Mouse (Mus musculus) thymus, postnatal 4 days (tissue): ENCODE measurements at regions not wholly inside any gene's neighbourhood (a gene's known extent, or its start where the extent isn't known, plus 50 kb on each side); places are given as distances from the start of the nearest gene placed in this dataset.
"Not testable (repeated sequence)": the region's sequence is repeated elsewhere in the genome, so short reads cannot be mapped to it uniquely, and the experiment has no call there.

Experiments
- DNase-seq: peaks from one replicate; pipeline ENCODE4 v3.0.0; 2021

GRCm38 (mm10) chr13:73041233-73042040, 218.8 kb upstream of the Irx4 start:
- no peak for DNase-seq

GRCm38 (mm10) chr13:73069840-73070530, 190.3 kb upstream of the Irx4 start:
- DNase-seq: no peak

- DNase-seq: no peak
These were observed 189.8 kb upstream of the Irx4 start for GRCm38 (mm10) chr13:73070531-73070908.

DNA sequence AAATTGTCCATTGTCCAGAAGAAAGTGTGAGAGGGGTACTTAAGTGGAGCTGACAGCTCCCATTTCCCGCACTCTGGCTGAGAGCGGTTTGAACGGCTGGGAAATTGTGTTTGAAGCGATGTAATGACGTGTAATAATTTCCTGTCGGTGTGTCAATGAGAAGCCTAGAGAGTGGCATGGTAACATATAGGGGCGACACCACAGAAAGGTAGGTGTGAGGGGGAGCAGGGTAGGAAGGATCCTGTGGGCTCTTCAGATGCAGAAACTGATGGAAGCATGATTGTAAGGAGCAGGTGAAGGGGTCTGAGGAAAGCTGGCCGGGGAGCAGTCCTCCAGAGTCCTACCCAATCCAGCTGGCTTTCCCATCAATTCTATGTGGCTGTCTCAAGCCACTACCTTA, 189.2 kb upstream of the Irx4 start:
- no peak for DNase-seq

GRCm38 (mm10) chr13:73071854-73072852, 188.1 kb upstream of the Irx4 start:
- DNase-seq: no peak

GRCm38 (mm10) chr13:73077866-73078430, 182.3 kb upstream of the Irx4 start:
- no peak for DNase-seq

DNA sequence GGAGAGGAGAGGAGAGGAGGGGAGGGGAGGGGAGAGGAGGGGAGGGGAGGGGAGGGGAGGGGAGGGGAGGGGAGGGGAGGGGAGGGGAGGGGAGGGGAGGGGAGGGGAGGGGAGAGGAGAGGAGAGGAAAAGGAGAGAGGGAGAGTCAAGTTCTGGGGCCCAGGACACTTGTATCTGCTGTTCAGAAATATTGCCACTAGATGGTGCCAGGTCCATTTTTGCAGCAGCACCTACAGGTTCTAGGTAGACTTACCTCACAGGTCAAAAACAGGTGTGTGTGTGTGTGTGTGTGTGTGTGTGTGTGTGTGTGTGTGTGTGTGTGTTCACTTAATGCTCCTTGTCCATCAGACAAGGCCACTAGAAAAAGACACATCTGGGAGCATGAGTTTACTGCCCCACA, 172.5 kb upstream of the Irx4 start:
- DNase-seq: not testable (repeated sequence)

DNA sequence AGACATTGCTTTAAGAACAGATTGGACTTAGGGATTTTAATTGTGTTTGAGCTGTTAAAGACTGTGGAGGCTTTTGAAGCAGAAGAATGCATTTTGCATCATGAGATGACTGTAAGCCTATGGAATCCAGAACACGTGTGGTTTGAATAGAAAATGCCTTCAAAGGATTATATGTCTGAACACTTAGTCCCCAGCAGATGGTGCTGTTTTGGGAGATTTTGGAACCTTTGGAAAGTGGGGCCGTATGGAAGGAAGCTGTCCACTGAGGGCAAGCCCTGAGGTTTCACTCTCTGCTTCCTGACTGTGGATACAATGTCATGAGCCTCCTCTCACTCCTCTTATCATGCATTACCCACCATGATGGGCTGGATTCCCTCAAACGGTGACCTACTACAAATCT, 168.4 kb upstream of the Irx4 start:
- no peak for DNase-seq

DNA sequence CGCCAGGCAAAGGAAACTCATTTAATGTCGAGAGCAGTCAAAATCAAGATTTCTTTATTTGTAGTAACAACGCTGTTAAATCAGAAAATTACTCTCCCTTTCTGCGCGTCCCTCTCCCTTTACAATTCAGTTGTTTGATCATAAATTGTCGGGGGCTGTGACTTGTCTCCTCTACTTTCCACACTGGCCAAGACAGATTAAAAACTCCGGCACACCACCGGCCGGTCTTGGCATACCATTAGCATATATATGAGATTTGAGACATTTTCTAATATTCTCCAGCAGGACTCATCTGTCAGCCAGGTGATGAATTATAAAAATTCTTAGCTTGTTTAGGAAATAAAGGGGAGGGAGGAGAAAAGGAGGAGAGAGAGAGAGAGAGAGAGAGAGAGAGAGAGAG, 162.8 kb upstream of the Irx4 start:
- DNase-seq: no peak

- no peak for DNase-seq
These were observed 160.9 kb upstream of the Irx4 start for GRCm38 (mm10) chr13:73099407-73099806.

DNA sequence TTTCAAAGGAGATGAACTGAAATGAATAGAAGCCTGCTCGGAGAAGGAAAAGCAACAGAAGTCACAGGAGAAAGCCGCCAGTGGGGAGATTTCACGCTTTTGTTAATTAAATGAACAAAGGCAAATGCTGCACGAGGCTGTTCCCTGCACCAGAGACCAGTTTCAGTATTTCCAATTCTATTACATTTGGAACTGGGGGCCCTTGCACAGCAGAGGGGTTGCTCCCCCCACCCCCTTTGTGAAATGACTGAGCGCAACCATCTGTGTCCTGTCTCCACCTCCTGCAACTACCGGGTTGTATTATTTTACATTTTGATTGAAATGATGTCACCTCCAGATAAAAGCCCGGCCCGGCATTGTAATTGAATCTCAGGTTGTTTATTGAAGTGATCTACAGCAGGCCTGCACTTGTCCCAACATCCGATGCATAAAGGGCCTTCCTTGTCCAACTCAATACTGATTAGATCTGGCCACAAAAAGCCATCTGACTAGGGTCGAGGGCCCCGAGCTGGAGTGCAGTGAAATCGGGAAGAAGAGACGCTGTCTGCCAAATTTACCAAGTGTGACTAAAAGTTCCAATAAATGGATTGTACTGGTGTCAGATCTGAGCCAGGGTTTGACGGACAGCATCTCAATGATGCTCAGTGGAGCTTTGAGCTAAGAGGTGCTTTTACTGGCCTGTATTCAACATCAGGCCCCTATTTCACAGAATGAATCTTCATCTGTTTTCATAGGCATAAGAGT, 152.9 kb upstream of the Irx4 start:
- no peak for DNase-seq

DNA sequence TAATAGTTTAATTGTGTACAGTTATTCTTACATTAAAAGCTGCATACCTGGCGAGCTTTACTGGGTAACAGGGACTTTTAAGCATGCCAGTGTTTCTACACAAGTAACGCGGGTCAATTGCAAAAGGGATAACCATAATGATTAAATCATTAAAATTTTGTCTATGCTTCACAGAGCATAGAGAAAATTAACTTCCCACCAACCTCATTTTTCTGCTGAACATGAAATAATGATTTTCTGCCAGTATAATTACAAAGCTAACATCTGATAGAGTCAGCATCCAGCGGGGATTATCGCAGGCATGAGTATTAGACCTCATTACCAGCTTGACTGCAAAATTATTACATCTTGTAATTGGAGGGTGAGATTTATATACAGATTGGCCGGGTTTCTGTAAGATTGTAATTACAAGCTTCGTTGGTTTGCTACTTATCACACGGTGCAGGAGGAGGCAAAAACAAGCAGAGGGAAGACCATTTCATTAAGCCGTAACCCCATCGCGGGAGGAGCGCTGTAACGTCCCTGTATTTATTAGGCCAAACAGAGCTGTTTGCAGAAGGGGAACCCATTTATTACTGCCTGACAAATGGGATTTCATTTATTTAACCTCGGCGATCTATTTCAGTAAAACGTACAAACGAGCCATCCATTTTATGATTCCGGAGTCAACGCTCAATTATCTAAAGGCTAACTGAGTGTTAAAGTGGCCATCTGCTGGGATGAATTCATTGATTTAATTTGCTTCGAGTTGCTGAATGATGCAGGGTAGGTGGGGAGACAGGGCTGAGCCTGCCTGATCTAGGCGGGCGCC, 143.3 kb upstream of the Irx4 start:
- no peak for DNase-seq

DNA sequence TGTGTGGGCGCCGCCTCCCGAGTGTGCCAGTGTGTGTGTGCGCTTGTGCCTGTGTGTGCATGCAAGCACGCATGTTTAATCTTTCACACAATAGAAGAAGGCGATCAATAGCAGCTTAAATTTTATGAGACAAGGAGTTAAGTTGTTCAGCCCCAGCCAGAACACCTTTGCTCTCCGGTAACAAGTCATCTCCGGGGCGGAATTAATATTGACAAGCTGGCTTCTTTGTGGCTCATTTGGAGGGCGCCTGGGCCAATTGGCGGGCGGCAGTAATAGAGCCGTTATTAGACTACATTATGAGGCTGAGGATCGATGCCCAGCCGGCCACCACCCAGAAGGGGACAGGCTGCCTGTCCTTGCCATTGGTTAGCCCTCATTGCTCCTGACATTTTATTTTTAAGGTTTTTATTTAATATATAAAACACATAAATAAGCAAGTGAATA, 142.6 kb upstream of the Irx4 start:
- DNase-seq: no peak

GRCm38 (mm10) chr13:73122945-73123344, 137.3 kb upstream of the Irx4 start:
- DNase-seq: no peak

DNA sequence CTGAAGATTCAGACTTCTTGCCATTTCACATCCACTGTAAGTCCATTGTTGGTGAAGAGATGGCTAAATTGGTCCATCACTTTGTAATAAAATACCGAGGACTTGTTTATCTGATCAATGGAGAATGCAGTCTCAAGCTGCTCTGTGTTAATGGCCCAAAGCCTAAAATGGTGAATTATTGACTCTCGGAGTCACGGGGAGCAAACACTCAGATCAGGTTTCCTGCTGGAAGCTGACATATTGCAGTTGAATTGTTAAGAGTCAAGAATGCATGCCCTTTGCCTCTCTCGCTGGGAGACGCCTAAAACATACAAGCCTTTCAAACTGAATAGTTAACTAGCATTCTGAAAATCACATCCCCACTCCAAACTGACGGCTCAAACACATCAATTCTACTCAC, 129.0 kb upstream of the Irx4 start:
- no peak for DNase-seq

DNA sequence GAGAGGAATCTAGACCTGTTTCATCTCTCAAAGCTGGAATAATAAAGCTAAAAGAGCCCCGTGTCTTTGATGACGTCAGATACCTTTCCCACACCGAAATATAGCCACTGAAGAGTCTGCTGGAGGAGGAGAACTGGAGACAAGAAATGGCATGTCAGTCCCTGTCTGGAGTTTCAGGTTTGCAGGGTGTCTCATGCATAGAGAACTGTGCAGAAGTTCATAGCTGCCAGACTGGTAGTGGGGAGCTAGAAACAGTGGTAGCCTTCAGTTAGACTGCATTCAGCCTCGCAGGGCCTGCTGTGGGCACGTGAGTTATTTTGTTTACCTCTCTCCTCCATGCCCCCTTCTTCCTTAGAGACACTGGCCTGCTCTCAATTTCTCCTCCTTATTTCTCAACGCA, 127.5 kb upstream of the Irx4 start:
- DNase-seq: no peak

GRCm38 (mm10) chr13:73134929-73135328, 125.3 kb upstream of the Irx4 start:
- no peak for DNase-seq

GRCm38 (mm10) chr13:73141302-73141701, 119.0 kb upstream of the Irx4 start:
- no peak for DNase-seq

GRCm38 (mm10) chr13:73158016-73158415, 102.3 kb upstream of the Irx4 start:
- DNase-seq: no peak

DNA sequence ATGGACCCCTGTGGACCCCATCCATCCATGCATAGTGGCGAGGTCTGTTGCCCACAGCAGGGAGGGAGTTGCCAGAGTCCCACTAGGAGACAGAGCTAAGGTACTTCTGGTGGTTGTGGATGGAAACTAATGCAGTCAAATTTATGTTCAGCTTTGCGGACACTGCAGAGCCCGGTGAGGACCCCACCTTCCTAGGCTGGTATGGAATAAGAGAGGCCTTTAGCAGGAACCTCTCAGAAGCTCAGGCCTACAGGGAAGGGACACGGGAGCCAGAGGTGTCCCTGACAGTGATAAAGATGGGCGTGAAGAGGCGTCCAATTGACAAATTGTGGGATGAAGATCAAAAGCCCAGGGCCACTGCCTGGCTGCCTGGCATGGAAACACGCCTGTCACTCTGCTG, 100.8 kb upstream of the Irx4 start:
- DNase-seq: no peak

DNA sequence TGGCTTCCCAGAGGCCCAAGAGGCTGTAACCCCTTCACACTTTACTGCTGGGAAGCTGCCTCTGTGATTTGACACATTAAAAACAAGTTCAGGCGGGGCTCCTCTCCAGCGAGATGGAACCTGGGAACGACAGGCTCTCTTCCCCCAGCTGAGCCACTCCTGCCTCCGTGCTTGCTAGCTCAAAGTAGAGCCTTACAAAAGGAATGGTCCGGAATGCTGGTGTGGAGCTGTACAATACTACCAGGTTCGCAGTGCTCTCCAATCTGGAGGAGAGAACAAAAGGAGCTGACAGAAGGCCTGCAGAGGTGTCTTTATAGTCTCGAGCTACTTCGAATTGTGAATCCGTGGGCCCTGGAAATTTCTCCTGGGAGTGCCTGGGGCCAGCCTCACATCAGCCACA, 100.4 kb upstream of the Irx4 start:
- DNase-seq: no peak
